Mouse (Mus musculus): ENCODE results near the gene Slc25a10. TPM values are rescaled to one million over a fixed set of nuclear protein-coding genes. Genes with fewer than 3 reads are reported as not detected.

The Slc25a10 gene
- polyA plus RNA-seq, 1 experiment from 2014 or later: 32.1 TPM

- Histone ChIP-seq H3K27ac (peak within 1 kb of the TSS; percentile 95), H3K36me3 (peaks cover 24% of the 10 kb centered on the region), H3K9ac (peak within 1 kb of the TSS; percentile 95), H3K9me3 (replicated peaks) (no peaks in the 10 kb centered on the region), H3K27me3 (no peaks in the 10 kb centered on the region), H3K4me2 (peak within 1 kb of the TSS; percentile 89), H3K4me3 (peak within 1 kb of the TSS; percentile 89), H3K4me1 (replicated peaks) (peaks cover 27% of the 10 kb centered on the region)
- WGBS: 3% methylated on average over 62 of the region's 62 CpGs
- ATAC-seq (replicated peaks; ENCODE audit: insufficient number of reproducible peaks, insufficient read depth, low FRiP score, low read depth): peak; percentile 88
Measured at GRCm38 (mm10) chr11:120457772-120458751, 33.6 kb upstream of the Slc25a10 start, which contains the start of the genes Oxld1 and Ccdc137. Gene Oxld1 (minus strand): TSS chr11:120458068. Gene Ccdc137 (plus strand): TSS chr11:120458115.

GRCm38 (mm10) chr11:120458847-120459597, 32.6 kb upstream of the Slc25a10 start:
- Histone ChIP-seq H3K9ac (peak overlapping the region; percentile 95), H3K36me3 (peaks cover 31% of the 10 kb centered on the region), H3K4me1 (replicated peaks) (peaks cover 27% of the 10 kb centered on the region), H3K4me2 (peak overlapping the region; percentile 89), H3K9me3 (replicated peaks) (no peaks in the 10 kb centered on the region), H3K27ac (no peak overlapping the region), H3K27me3 (no peaks in the 10 kb centered on the region), H3K4me3 (peak overlapping the region; percentile 89)
- ATAC-seq (replicated peaks; ENCODE audit: insufficient number of reproducible peaks, insufficient read depth, low FRiP score, low read depth): no peak
- 57% methylated on average over 6 of the region's 6 CpGs for WGBS

- no peak overlapping the region for H3K4me3 ChIP-seq
- peaks cover 34% of the 10 kb centered on the region for H3K4me1 ChIP-seq (replicated peaks)
- no peak overlapping the region for H3K9ac ChIP-seq
- H3K36me3 ChIP-seq: peaks cover 37% of the 10 kb centered on the region
- 86% methylated on average over 2 of the region's 2 CpGs for WGBS
- no peak for ATAC-seq (replicated peaks; ENCODE audit: insufficient number of reproducible peaks, insufficient read depth, low FRiP score, low read depth)
- no peaks in the 10 kb centered on the region for H3K27me3 ChIP-seq
- no peak overlapping the region for H3K27ac ChIP-seq
- no peaks in the 10 kb centered on the region for H3K9me3 ChIP-seq (replicated peaks)
- H3K4me2 ChIP-seq: no peak overlapping the region
Measured at GRCm38 (mm10) chr11:120463536-120463935, 28.1 kb upstream of the Slc25a10 start.

- Histone ChIP-seq H3K9ac (no peak overlapping the region), H3K27ac (no peak overlapping the region), H3K27me3 (no peaks in the 10 kb centered on the region), H3K4me1 (replicated peaks) (peaks cover 29% of the 10 kb centered on the region), H3K4me2 (no peak overlapping the region), H3K4me3 (no peak overlapping the region), H3K9me3 (replicated peaks) (no peaks in the 10 kb centered on the region), H3K36me3 (peaks cover 39% of the 10 kb centered on the region)
- no peak for ATAC-seq (replicated peaks; ENCODE audit: insufficient number of reproducible peaks, insufficient read depth, low FRiP score, low read depth)
- WGBS: 88% methylated on average over 5 of the region's 5 CpGs
Measured at GRCm38 (mm10) chr11:120464365-120464764, 27.3 kb upstream of the Slc25a10 start.

GRCm38 (mm10) chr11:120465521-120465920, 26.1 kb upstream of the Slc25a10 start:
- H3K4me3 ChIP-seq: peak overlapping the region; percentile 92; the same call in 1 of the 2 replicates
- H3K4me2 ChIP-seq: peak overlapping the region; percentile 86; the same call in 1 of the 2 replicates
- no peak for ATAC-seq (replicated peaks; ENCODE audit: insufficient number of reproducible peaks, insufficient read depth, low FRiP score, low read depth)
- 75% methylated on average over 4 of the region's 4 CpGs for WGBS
- H3K9ac ChIP-seq: no peak overlapping the region
- no peaks in the 10 kb centered on the region for H3K27me3 ChIP-seq
- H3K27ac ChIP-seq: no peak overlapping the region
- no peaks in the 10 kb centered on the region for H3K9me3 ChIP-seq (replicated peaks)
- H3K4me1 ChIP-seq (replicated peaks): peaks cover 27% of the 10 kb centered on the region
- H3K36me3 ChIP-seq: peaks cover 47% of the 10 kb centered on the region

- ATAC-seq (replicated peaks; ENCODE audit: insufficient number of reproducible peaks, insufficient read depth, low FRiP score, low read depth): peak; percentile 99
- under 1% methylated on average over 53 of the region's 54 CpGs for WGBS
- H3K9me3 ChIP-seq (replicated peaks): no peaks in the 10 kb centered on the region
Measured at GRCm38 (mm10) chr11:120467051-120467735, 24.4 kb upstream of the Slc25a10 start, which contains the start of gene Arl16. Gene Arl16 (minus strand): TSS chr11:120467607.

GRCm38 (mm10) chr11:120467736-120468092, 23.9 kb upstream of the Slc25a10 start:
- peak overlapping the region; percentile 92 for H3K4me3 ChIP-seq
- H3K36me3 ChIP-seq: peaks cover 51% of the 10 kb centered on the region
- H3K9me3 ChIP-seq (replicated peaks): no peaks in the 10 kb centered on the region
- ATAC-seq (replicated peaks; ENCODE audit: insufficient number of reproducible peaks, insufficient read depth, low FRiP score, low read depth): peak; percentile 26
- peak overlapping the region; percentile 79 for H3K4me2 ChIP-seq
- under 1% methylated on average over 33 of the region's 33 CpGs for WGBS
- peak overlapping the region; percentile 30; the same call in 1 of the 2 replicates for H3K27ac ChIP-seq
- peaks cover 27% of the 10 kb centered on the region for H3K4me1 ChIP-seq (replicated peaks)
- H3K9ac ChIP-seq: peak overlapping the region; percentile 91
- no peaks in the 10 kb centered on the region for H3K27me3 ChIP-seq

More at GRCm38 (mm10) chr11:120467051-120467735, 24.4 kb upstream of the Slc25a10 start, which contains the start of gene Arl16:
- peak within 1 kb of the TSS; percentile 78 for H3K27ac ChIP-seq
- peak within 1 kb of the TSS; percentile 91 for H3K9ac ChIP-seq
- peaks cover 27% of the 10 kb centered on the region for H3K4me1 ChIP-seq (replicated peaks)
- peak within 1 kb of the TSS; percentile 92 for H3K4me3 ChIP-seq
- peak within 1 kb of the TSS; percentile 86 for H3K4me2 ChIP-seq
- H3K36me3 ChIP-seq: peaks cover 51% of the 10 kb centered on the region
- H3K27me3 ChIP-seq: no peaks in the 10 kb centered on the region

GRCm38 (mm10) chr11:120472052-120472451, 19.6 kb upstream of the Slc25a10 start:
- no peak overlapping the region for H3K4me3 ChIP-seq
- no peak for ATAC-seq (replicated peaks; ENCODE audit: insufficient number of reproducible peaks, insufficient read depth, low FRiP score, low read depth)
- 96% methylated on average over 6 of the region's 6 CpGs for WGBS
- no peaks in the 10 kb centered on the region for H3K27me3 ChIP-seq
- H3K9me3 ChIP-seq (replicated peaks): no peaks in the 10 kb centered on the region
- H3K36me3 ChIP-seq: peaks cover 73% of the 10 kb centered on the region
- no peak overlapping the region for H3K27ac ChIP-seq
- H3K9ac ChIP-seq: no peak overlapping the region
- peaks cover 11% of the 10 kb centered on the region for H3K4me1 ChIP-seq (replicated peaks)
- no peak overlapping the region for H3K4me2 ChIP-seq

GRCm38 (mm10) chr11:120483448-120483934, 8.1 kb upstream of the Slc25a10 start:
- Histone ChIP-seq H3K36me3 (peaks cover 71% of the 10 kb centered on the region), H3K4me1 (replicated peaks) (peaks cover 19% of the 10 kb centered on the region), H3K27ac (peak overlapping the region; percentile 89), H3K4me2 (peak overlapping the region; percentile 73; the same call in 1 of the 2 replicates), H3K4me3 (peak overlapping the region; percentile 78; the same call in 1 of the 2 replicates), H3K9me3 (replicated peaks) (no peaks in the 10 kb centered on the region), H3K27me3 (no peaks in the 10 kb centered on the region), H3K9ac (peak overlapping the region; percentile 94)
- ATAC-seq (replicated peaks; ENCODE audit: insufficient number of reproducible peaks, insufficient read depth, low FRiP score, low read depth): no peak
- 77% methylated on average over 7 of the region's 7 CpGs for WGBS

GRCm38 (mm10) chr11:120484265-120484981, 7.2 kb upstream of the Slc25a10 start, which contains the start of gene Mrpl12:
Gene Mrpl12 (plus strand): TSS chr11:120484613.
- Histone ChIP-seq H3K4me1 (replicated peaks) (peaks cover 25% of the 10 kb centered on the region), H3K9me3 (replicated peaks) (no peaks in the 10 kb centered on the region), H3K36me3 (peaks cover 68% of the 10 kb centered on the region), H3K27me3 (no peaks in the 10 kb centered on the region), H3K9ac (peak within 1 kb of the TSS; percentile 94), H3K27ac (peak within 1 kb of the TSS; percentile 89), H3K4me3 (peak within 1 kb of the TSS; percentile 78), H3K4me2 (peak within 1 kb of the TSS; percentile 73)
- peak; percentile 92 for ATAC-seq (replicated peaks; ENCODE audit: insufficient number of reproducible peaks, insufficient read depth, low FRiP score, low read depth)
- WGBS: under 1% methylated on average over 60 of the region's 60 CpGs

Data from heart, embryonic 15.5 days (tissue).